Mouse (Mus musculus) kidney, adult 18-20 months (tissue): ENCODE data around the gene Atp6v1fnb.

ENCODE experiments used
- DNase-seq: peaks from one replicate; pipeline ENCODE4 v3.0.0; 2021

Gene Atp6v1fnb

DNA sequence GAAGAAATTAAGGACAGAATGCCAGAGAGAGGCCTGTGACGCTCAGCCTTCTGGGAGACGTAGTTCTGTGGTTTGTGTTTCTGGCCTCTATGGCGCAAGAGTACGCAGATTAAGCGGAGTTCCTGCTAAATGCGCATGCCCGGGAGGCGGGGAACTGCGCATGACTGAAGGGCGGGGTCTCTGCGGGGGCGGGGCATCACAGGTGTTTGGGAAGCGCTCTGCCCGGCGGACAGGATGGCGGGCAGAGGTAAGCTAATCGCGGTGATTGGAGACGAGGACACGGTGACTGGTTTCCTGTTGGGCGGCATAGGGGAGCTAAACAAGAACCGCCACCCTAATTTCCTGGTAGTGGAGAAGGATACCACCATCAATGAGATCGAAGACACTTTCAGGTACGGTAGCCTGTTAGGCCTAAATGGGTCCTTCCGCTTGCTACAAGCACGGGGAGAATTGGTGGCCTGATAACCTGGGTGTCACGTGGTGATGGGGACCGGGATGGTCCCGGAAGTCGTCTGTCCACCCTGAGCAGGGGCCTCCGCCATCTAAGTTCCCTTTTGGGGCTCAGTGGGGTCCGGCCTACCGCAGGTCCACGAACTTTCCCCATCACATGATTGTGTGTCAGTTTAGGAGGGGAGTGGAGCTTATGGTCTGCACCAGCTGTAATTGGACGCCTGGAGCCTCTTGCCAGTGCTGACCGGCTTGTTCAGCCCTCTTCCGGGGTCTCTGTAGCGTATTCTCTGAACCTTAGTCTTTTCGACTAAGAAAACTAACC, 3.5 kb upstream of the Atp6v1fnb start, which contains the start of gene Atp6v1f:
Gene Atp6v1f (plus strand): TSS at position 136 of the 772 bp plus-strand sequence.
- peak; percentile 92 for DNase-seq

DNA sequence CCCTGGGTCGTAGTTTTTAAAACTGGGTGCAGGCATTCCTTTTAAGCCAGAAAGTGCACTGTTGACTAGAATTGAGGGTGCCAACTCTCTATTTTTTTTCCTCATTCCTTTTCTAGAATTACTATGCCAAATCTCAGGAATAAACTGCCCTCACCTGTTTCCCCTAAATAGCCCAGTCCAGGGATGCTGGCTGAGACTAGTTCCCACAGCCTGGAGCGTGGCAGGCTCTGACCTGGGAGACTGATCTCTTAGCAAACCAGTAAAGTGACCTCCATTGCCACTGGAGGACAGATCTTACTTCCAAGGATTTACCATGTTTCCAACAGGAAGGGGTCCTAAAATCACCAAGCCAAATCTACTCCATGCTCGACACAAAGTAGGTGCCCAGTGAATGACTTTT, 2.4 kb upstream of the Atp6v1fnb start:
- DNase-seq = peak; percentile 42

DNA sequence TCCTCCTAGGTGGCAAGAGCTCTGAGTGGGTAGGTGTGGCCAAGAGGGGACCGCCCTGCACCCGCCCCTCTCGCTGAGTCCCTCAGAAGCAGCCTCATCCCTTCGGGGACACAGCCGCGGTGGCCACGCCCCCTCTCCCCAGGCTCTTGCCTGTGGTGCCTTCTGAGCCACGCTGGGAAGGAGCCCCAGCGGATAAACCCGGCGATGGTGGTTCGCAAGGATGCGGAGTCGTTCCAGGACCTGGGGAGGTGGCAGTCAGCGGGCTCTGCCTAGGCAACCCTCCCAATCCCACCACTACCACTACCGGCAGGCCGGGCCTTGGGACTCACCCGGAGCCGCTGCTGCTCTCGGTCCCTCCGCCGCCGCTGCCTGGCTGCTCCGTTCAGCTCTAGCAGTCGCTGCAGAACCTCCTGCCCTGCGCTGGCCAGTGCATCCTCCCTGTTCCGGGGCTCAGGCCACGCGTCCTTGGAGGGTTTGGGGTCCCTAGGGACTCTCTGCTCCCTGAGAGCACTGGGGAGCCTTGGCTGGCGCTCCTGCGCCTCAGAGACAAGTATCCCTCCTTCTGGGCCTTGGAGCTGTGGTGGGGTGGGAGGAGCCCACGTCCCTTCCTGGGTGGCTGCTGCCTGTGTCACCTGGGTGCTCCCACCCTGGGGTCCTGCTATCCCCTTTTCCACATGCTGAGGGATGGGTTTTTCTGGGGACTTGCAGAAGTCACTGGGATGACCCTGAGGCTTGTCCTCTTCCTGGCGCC, 2.9 kb downstream of the Atp6v1fnb start:
- DNase-seq = peak; percentile 90

DNA sequence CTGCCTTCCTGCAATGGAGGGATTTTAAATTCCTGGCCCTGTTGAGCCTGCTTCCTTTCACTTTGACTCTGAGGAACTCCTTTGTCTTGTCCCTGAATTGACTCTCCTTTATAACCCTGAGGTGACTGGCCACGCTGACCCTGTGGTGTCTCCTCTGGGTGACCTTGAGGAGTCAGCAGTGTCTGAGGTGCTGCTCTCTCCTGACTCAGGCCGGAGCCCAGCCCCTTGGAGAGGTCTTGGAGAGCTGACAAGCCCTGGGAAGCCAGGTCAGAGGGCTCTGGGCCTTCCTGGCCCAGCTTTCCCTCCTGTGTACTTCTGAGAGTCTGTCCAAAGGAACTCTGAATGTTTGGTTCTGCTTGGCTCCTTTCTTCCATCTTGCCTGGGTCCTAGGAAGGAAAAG, 3.5 kb downstream of the Atp6v1fnb start:
- DNase-seq = peak; percentile 50

DNA sequence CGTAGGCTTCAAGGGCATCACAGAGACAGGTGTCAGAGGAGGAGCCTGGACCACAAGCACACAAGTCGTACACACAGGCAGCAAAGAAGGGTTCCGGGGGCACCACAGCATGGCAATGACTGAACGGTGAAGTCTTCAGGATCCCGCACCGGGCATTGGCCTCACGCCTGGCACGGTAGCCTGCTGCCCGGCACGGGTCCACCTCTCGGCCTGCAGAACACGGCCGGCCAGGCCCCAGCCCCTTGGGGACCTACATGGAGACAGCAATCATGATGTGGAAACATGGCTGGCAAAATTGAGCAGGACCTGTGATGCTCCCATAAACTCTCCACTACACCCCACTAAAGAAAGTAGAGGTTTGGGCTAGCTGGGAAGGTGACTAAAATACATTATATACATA, 11.5 kb downstream of the Atp6v1fnb start:
- DNase-seq = no peak

DNA sequence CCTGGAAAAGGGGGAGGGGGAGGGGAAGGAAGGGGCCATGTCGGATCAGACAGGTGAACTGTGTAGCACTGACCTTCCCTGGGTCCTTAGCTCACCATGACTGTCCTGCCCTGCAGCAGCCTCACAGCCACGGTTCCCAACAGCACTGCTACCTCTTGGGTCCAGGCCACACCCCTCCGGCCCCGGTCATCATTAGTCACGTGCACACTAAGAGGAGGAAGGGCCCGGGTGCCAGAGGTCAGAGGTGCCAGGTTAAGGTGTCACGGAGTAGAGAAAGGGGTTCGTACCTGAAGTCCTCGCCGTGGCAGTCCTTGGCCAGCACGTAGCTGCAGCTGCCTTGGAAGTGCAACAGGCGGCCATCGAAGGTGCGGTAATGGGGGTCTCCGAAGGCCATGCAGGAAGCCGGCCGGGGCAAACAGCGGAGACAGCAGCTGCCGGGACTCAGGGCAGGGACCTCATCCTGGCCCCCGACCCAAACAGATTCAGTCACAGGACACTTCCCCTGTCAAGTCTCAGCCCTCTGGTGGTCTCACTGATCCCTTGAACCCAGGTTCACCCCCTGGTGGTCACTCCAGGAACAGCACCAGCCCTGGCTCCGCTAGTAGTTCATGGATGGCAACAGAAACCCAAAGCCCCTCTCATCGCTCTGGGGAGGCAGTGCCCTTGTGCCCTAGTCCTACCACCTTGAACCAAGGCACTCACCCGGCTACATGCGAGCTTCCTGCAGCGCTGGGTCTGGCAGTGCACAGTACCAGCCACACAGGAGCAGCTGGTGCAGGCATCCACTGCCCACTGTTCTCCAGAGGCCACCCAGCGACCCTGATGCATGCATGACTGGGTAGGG, 13.7 kb downstream of the Atp6v1fnb start:
- peak; percentile 71 for DNase-seq

DNA sequence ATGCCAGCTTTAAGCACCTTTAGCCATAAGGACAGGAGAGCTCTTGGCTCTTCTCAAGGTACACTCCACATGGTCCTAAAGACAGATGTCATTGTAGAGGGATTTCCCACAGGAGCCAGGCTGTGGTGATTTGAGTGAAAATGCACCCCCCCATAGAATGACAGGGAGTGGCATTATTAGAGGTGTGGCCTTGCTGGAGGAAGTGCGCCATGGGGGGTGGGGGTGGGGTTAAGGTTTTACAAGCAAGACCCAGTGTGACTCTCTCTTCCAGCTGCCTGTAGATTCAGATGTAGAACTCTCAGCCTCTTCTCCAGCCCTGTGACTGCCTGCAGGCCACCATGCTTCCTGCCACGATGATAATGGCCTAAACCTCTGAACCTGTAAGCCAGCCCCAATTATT, 14.7 kb downstream of the Atp6v1fnb start:
- no peak for DNase-seq

DNA sequence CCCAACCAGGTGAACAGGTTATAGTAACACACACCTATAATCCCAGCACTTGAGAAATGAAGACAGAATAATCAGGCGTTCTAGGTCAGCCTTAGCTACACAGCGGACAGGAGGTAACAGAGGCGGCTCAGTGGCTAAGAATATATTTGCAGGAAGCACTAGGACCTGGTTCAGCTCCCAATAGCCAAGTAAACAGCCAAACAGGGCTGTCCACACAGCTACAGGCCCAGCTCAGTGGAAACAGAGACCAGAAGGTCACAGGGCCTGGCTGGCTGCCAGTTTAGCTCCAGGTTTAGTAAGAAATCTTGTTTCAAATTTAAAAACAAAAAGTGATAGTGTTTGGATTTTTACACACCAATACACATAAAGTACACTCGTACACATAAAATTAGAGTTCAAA, 22.9 kb downstream of the Atp6v1fnb start:
- DNase-seq = peak; percentile 40

DNA sequence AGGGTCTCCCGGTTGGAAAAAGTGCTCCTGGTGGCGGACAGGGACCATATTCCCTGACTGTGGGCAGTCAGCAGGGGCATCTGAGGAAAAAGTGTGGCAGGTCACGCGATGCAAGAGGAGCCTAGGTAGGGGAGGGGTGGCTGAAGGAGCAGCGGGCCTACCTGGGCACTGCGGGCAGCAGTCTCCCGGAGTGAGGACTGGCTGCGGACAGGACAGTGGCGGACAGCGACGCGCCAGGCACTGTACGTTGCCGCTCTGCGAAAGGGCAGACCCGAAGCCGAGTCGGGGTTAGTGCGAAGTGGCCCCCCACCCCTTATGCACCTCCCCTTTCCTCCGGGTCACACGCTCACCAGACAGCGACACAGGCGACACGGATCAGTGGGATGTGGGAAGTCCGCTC, 25.0 kb downstream of the Atp6v1fnb start:
- DNase-seq = no peak

DNA sequence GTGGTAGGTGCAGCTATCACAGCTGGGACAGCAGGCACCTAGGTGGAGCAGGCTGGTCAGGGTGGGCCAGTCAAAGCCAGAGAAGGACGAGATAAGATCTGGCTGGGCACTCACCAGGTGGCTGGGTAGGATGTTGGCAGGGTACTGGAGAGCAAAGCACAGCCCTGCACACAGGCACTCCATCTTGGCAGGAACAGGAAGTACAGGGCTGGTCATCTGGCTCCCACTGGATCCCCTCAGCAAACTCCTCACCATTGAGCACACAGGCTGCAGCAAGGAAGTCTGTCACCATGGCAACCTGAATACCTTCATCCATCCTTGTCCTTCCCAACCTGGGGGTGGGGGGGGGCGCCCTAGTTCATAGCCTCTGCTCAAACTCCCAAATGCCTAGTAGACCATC, 26.6 kb downstream of the Atp6v1fnb start:
- no peak for DNase-seq

DNA sequence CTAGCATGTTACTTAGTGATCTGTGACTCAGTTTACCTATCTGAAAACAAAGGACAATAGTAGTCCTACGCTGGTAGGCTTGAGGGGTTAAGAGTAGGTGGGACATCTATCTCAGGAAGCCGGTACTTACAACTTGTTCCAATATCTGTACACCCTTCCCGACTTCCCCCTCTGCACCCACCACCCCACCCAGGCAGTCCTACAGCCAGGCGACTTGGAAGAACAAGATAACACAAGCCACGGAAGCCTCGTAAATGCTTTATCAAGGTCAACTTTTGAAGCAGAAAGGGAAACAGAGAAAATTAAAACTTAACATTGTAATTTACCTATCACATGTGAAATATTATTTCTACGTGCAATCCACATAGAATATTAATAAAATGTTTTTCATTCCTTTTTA, 28.9 kb downstream of the Atp6v1fnb start:
- DNase-seq = no peak

DNA sequence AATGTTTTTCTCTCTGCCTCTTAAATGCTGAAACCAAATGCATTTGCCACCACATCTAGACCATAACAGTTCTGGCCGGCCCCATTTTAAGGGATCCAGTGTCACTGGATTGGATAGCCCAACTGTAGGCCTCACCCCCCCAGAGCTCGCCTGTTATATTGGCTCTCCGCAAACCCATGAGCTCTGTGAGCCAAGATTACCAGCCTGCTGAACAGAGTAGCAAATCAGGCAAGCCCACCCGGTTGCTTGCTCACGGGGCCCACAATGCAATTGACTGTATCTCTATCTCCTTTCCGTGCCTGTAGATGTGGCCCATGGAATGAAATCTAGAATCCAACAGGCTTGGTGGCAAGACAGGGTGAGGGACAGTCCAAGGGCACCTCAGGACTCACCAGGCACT, 29.6 kb downstream of the Atp6v1fnb start:
- no peak for DNase-seq

DNA sequence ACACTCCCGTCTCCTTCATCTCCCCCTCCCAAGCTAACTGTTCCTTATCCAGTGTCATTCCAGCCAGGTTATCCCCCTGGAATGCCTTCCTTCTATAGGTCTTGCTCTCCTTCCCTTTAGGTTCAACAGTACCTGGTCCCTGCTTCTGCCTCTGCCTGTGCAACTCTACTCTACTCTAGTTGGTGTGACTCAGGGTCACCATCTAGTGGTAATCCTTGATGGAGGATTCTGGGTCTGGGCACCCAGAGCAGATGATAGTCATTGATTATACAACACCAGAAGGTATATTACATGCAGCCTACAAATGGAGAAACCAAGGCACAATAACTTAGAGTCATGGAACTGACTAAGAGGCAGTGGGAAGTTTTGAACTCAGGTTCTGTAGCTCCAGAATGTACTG, 30.4 kb downstream of the Atp6v1fnb start:
- no peak for DNase-seq

DNA sequence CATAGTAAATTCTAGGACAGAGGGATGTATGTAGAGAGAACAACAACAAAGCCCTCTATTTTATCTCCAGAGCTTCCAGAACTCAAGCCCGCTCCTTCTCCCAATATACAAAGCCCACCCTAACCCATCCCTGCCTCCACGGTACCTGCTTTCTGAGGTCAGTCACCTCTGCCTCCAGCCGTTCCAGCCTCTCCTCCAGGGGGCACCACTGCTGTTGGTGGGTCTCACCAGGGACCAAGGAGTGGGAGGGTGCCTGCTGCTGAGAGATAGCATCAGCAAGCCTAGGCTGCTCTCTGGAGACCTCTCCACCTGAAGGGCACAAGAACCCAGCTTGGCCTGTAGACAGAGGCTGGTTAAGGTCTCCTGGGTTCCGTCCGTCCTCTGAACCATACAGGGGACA, 34.3 kb downstream of the Atp6v1fnb start:
- no peak for DNase-seq

DNA sequence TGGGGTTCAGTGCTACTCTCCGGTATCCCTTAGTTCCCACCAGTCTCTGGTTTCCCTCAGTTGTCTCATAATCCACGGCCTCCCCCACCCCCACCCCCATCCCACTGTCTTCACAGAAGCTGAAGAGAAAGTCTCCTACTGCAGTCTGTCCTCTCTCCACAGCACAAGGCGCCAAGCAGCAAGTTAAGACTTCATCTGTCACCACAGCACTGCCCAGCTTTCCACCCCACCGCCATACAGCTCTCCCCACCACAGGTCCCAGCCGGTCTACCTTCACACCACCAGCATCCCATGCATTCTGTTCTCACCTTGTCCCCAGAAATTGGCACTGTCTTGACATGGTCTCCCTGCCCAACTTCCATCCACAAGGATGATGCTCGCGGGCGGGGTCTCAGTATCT, 35.6 kb downstream of the Atp6v1fnb start:
- DNase-seq = no peak

DNA sequence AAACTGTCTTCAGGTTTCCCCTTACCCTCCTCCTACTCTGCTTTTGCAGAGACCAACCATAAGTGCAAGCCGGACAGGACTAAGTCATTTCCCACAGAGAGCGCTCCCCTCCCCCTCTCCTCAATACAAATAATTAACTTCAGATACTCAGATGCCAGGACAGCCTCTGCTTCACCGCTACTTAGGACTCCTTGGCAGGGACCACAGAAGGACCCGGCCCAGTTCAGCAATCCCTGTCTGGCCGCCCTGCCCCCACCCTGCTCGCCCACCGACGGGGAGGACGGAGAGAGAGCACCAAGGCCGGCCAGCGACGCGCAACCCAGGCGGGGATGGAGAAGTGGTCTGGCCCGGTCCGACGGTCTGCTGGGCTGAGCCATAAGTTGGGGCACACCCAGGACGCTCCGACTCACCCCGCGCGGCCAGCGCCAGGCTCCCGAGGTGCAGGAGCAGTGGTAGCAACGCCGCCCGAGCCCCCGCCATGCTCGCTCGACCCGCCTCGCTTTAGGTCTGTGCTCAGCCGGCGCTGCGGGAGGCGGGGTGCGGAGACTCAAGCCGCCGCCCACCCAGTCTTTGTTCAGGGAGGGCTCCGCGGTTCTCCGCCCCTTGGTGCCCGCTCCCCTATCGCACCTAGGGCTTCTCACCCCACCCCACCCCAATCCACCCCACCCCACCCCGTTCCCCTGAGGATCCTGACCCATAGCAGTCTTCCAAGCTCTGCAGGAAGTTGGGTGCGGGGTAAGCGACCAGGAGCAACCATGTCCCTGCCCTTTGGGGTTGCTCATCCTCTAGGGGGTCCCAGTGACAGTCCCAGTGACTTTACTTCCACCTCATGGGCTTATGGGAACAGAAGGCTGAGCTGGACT, 36.4 kb downstream of the Atp6v1fnb start, which contains the start of gene Kcp:
Gene Kcp (minus strand): TSS at position 506 of the 863 bp plus-strand sequence.
- peak; percentile 51 for DNase-seq

DNA sequence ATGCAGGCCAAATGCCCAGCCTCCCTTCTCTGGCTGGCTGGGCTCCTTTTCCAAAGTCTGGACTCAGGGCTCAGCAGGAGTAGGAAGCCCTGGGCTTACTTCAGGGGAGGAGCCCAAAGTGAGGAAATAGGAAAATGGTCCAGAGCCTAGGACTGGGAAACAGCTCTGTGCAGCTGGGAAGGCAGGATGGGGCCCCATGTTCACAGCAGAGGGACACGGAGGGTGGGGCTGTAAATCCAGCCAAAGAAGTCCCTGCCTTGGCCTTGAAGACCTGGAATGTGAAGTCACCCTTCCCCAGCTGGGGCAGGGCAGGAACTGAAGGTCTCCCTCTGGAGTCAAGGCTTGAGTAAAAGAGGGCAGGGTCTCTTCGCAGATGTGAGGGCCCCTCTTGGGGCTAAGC, 37.8 kb downstream of the Atp6v1fnb start:
- no peak for DNase-seq

DNA sequence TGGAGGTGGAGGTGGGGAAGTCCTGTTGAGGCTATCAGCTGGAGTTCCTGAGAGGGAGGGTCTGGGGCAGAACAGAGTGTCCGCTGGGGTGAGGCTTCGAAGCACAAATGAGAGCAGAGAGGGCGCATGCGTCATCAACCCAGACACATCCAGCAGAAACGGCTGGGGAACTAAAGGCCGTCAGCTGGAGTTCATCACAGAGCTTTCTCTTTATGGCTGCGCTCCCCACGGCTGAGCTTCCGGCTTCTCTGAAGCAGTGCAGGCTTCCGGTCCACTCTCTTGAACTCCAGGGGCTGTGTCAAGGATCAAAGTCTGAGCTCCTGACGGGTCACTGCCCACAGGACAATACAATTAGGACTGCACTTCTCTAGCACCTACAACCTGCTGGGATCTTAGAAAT, 42.0 kb downstream of the Atp6v1fnb start:
- DNase-seq = peak; percentile 67

DNA sequence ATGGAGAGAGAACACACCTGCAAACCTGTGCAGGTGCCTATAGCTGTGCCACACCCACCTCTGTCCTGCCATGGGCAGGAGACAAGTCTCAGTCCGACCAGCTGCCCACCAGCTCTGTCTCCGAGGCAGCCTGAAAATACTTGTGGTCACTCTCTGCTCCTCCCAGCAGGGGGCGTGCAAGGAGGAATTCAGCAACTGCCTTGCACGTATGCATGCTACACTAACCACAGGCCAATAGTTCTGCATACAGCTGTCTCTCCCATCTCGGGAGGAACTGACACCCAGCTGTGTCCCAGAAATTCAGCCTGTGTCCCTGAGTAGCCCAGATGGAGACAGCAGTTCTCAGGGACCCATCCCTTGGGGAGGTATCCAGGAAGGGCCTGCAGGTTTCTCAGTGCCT, 45.9 kb downstream of the Atp6v1fnb start:
- DNase-seq = peak; percentile 74

DNA sequence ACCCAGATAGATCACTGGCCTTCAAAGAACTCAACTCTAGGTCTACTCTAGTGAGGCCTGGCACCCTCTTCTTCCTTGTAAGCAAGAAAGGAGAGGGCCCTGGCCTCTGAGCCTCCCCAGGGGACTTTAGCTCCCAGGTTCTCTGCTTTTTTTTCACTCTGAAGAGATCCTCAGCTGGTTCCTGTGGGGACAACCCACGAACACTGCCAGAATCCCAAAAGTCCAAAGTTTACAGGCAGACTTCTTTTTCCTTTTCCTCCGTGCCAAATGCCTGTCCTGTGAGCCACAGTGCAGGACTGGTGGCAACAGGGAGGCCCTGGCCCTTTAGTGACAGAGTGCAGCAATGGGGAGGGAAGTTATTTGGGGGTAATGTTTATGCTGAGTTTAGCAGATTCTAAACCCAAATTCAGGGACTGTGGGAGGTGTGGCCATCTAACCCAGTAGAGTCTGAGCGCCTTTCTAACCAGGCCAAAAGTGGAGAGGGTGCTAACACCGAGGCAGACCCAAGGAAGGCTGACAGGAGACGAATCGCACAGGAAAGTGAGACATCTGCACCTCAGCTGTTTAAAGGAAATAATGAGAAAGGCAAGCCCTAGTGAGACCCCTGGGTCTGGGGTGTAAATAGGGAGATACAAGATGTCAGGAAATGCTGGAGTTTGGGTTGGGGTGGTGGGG, 51.5 kb downstream of the Atp6v1fnb start:
- peak; percentile 37 for DNase-seq
